Mouse (Mus musculus): ENCODE measurements around the gene Faxc. TPM values are rescaled to one million over a fixed set of nuclear protein-coding genes. Genes with fewer than 3 reads are reported as not detected.

Gene Faxc
- polyA plus RNA-seq, 1 experiment from 2014 or later: 26.9 TPM

Other genes starting within 250 kb of the Faxc start
- 7.8 and 8.9 TPM in 2 replicates for gene Prdm13, start 245.4 kb upstream of the Faxc start, polyA plus RNA-seq (2016; fragmentation: Nextera tagmentation; extraction: Ambion mirVana)
- gene Ccnc, start 203.6 kb upstream of the Faxc start, polyA plus RNA-seq (2016; fragmentation: Nextera tagmentation; extraction: Ambion mirVana): 62.6 and 62.8 TPM in 2 replicates
- 11.3 and 11.5 TPM in 2 replicates for gene Usp45, start 164.2 kb upstream of the Faxc start, polyA plus RNA-seq (2016; fragmentation: Nextera tagmentation; extraction: Ambion mirVana)
- 24.9 and 27.3 TPM in 2 replicates for gene Tstd3, start 164.1 kb upstream of the Faxc start, polyA plus RNA-seq (2016; fragmentation: Nextera tagmentation; extraction: Ambion mirVana)
- 202 and 236 TPM in 2 replicates for gene Pnisr, start 83.7 kb upstream of the Faxc start, polyA plus RNA-seq (2016; fragmentation: Nextera tagmentation; extraction: Ambion mirVana)
- 11.0 and 11.3 TPM in 2 replicates for gene Coq3, start 51.7 kb upstream of the Faxc start, polyA plus RNA-seq (2016; fragmentation: Nextera tagmentation; extraction: Ambion mirVana)